Mouse (Mus musculus): Measurements from ENCODE around the gene Cideb. TPM values are rescaled to one million over a fixed set of nuclear protein-coding genes. Genes with fewer than 3 reads are reported as not detected.

The Cideb gene
- polyA plus RNA-seq (2011; ENCODE audit: insufficient read depth, insufficient read length, low read depth, missing spikeins), result not detected in 2 replicates

GRCm38 (mm10) chr14:55758363-55758784 lies at the start of gene Cideb:
TSS of gene Cideb (minus strand) at chr14:55758458.
- H3K9me3 ChIP-seq (replicated peaks; ENCODE audit: control insufficient read depth, insufficient read depth, low read length, poor library complexity, severe bottlenecking), result no peaks in the 10 kb centered on the region
- no peaks in the 10 kb centered on the region for H3K4me1 ChIP-seq (ENCODE audit: control insufficient read depth, insufficient read depth, low read length)
- no peak within 1 kb of the TSS for H3K9ac ChIP-seq (ENCODE audit: low read depth, poor library complexity, severe bottlenecking)
- H3K4me3 ChIP-seq (ENCODE audit: low read depth, low read length), result no peak within 1 kb of the TSS
- no peaks in the 10 kb centered on the region for H3K27me3 ChIP-seq (ENCODE audit: control insufficient read depth, insufficient read depth, low read length, poor library complexity, severe bottlenecking)
- H3K36me3 ChIP-seq (ENCODE audit: control insufficient read depth, insufficient read depth, low read length, poor library complexity, severe bottlenecking), result peaks cover 7% of the 10 kb centered on the region
- H3K27ac ChIP-seq (ENCODE audit: insufficient read depth, low read length), result no peak within 1 kb of the TSS
- TF ChIP-seq POLR2A (IDR thresholded peaks at IDR 0.05; ENCODE audit: insufficient read depth, low read length) (no peak), CTCF (IDR thresholded peaks at IDR 0.05; ENCODE audit: low read depth, low read length) (peak; percentile 31), EP300 (IDR thresholded peaks at IDR 0.05; ENCODE audit: insufficient read depth, low read depth, low read length) (no peak)

GRCm38 (mm10) chr14:55795380-55796163 lies 37.3 kb upstream of the Cideb start:
- Histone ChIP-seq H3K36me3 (ENCODE audit: control insufficient read depth, insufficient read depth, low read length, poor library complexity, severe bottlenecking) (no peaks in the 10 kb centered on the region), H3K9me3 (replicated peaks; ENCODE audit: control insufficient read depth, insufficient read depth, low read length, poor library complexity, severe bottlenecking) (0 out of 2 replicates have a peak, but pooled peaks cover 3% of the 10 kb centered on the region), H3K27ac (ENCODE audit: insufficient read depth, low read length) (no peak overlapping the region), H3K9ac (ENCODE audit: low read depth, poor library complexity, severe bottlenecking) (no peak overlapping the region), H3K27me3 (ENCODE audit: control insufficient read depth, insufficient read depth, low read length, poor library complexity, severe bottlenecking) (no peaks in the 10 kb centered on the region), H3K4me3 (ENCODE audit: low read depth, low read length) (no peak overlapping the region), H3K4me1 (ENCODE audit: control insufficient read depth, insufficient read depth, low read length) (no peaks in the 10 kb centered on the region)
- TF ChIP-seq POLR2A (IDR thresholded peaks at IDR 0.05; ENCODE audit: insufficient read depth, low read length) (no peak), EP300 (IDR thresholded peaks at IDR 0.05; ENCODE audit: insufficient read depth, low read depth, low read length) (no peak), CTCF (IDR thresholded peaks at IDR 0.05; ENCODE audit: low read depth, low read length) (no peak)

GRCm38 (mm10) chr14:55793946-55794345 lies 35.7 kb upstream of the Cideb start:
- Histone ChIP-seq H3K9me3 (replicated peaks; ENCODE audit: control insufficient read depth, insufficient read depth, low read length, poor library complexity, severe bottlenecking) (0 out of 2 replicates have a peak, but pooled peaks cover 3% of the 10 kb centered on the region), H3K27ac (ENCODE audit: insufficient read depth, low read length) (no peak overlapping the region), H3K9ac (ENCODE audit: low read depth, poor library complexity, severe bottlenecking) (no peak overlapping the region), H3K36me3 (ENCODE audit: control insufficient read depth, insufficient read depth, low read length, poor library complexity, severe bottlenecking) (no peaks in the 10 kb centered on the region), H3K4me1 (ENCODE audit: control insufficient read depth, insufficient read depth, low read length) (no peaks in the 10 kb centered on the region), H3K27me3 (ENCODE audit: control insufficient read depth, insufficient read depth, low read length, poor library complexity, severe bottlenecking) (no peaks in the 10 kb centered on the region), H3K4me3 (ENCODE audit: low read depth, low read length) (no peak overlapping the region)
- no peak for TF ChIP-seq POLR2A (IDR thresholded peaks at IDR 0.05; ENCODE audit: insufficient read depth, low read length)
- no peak for TF ChIP-seq CTCF (IDR thresholded peaks at IDR 0.05; ENCODE audit: low read depth, low read length)
- TF ChIP-seq EP300 (IDR thresholded peaks at IDR 0.05; ENCODE audit: insufficient read depth, low read depth, low read length), result no peak

- H3K27ac ChIP-seq (ENCODE audit: insufficient read depth, low read length), result no peak overlapping the region
- H3K9me3 ChIP-seq (replicated peaks; ENCODE audit: control insufficient read depth, insufficient read depth, low read length, poor library complexity, severe bottlenecking), result 0 out of 2 replicates have a peak, but pooled peaks cover 3% of the 10 kb centered on the region
- TF ChIP-seq EP300 (IDR thresholded peaks at IDR 0.05; ENCODE audit: insufficient read depth, low read depth, low read length) (no peak), CTCF (IDR thresholded peaks at IDR 0.05; ENCODE audit: low read depth, low read length) (no peak), POLR2A (IDR thresholded peaks at IDR 0.05; ENCODE audit: insufficient read depth, low read length) (no peak)
- H3K27me3 ChIP-seq (ENCODE audit: control insufficient read depth, insufficient read depth, low read length, poor library complexity, severe bottlenecking), result no peaks in the 10 kb centered on the region
- H3K4me3 ChIP-seq (ENCODE audit: low read depth, low read length), result no peak overlapping the region
- no peak overlapping the region for H3K9ac ChIP-seq (ENCODE audit: low read depth, poor library complexity, severe bottlenecking)
- H3K4me1 ChIP-seq (ENCODE audit: control insufficient read depth, insufficient read depth, low read length), result no peaks in the 10 kb centered on the region
- H3K36me3 ChIP-seq (ENCODE audit: control insufficient read depth, insufficient read depth, low read length, poor library complexity, severe bottlenecking), result no peaks in the 10 kb centered on the region
Measured at GRCm38 (mm10) chr14:55793461-55793860, 35.2 kb upstream of the Cideb start.

- peak within 1 kb of the TSS; percentile 46 for H3K4me3 ChIP-seq (ENCODE audit: low read depth, low read length)
- no peaks in the 10 kb centered on the region for H3K9me3 ChIP-seq (replicated peaks; ENCODE audit: control insufficient read depth, insufficient read depth, low read length, poor library complexity, severe bottlenecking)
- no peaks in the 10 kb centered on the region for H3K4me1 ChIP-seq (ENCODE audit: control insufficient read depth, insufficient read depth, low read length)
- no peak within 1 kb of the TSS for H3K27ac ChIP-seq (ENCODE audit: insufficient read depth, low read length)
- no peaks in the 10 kb centered on the region for H3K27me3 ChIP-seq (ENCODE audit: control insufficient read depth, insufficient read depth, low read length, poor library complexity, severe bottlenecking)
- no peak for TF ChIP-seq EP300 (IDR thresholded peaks at IDR 0.05; ENCODE audit: insufficient read depth, low read depth, low read length)
- TF ChIP-seq CTCF (IDR thresholded peaks at IDR 0.05; ENCODE audit: low read depth, low read length), result no peak
- no peaks in the 10 kb centered on the region for H3K36me3 ChIP-seq (ENCODE audit: control insufficient read depth, insufficient read depth, low read length, poor library complexity, severe bottlenecking)
- no peak within 1 kb of the TSS for H3K9ac ChIP-seq (ENCODE audit: low read depth, poor library complexity, severe bottlenecking)
Measured at GRCm38 (mm10) chr14:55788256-55789050, 30.2 kb upstream of the Cideb start, which contains the start of gene Ripk3. TSS of gene Ripk3 (minus strand) at chr14:55788865.
